Mouse (Mus musculus) hindbrain, embryonic 10.5 days (tissue): ENCODE measurements around the gene Bcl9. TPM values are rescaled to one million over a fixed set of nuclear protein-coding genes. Genes with fewer than 3 reads are reported as not detected.

Experiments used
- DNase-seq: peaks from one replicate; pipeline ENCODE4 v3.0.0-alpha.2; 2017; ENCODE audit warnings: low spot score
- H3K27ac ChIP-seq: fragments of 300-500 bp; sonication (generic); 2 replicates; pipeline ENCODE4 v1.5.1; 2016; ENCODE audit warnings: mild to moderate bottlenecking, moderate library complexity
- H3K27me3 ChIP-seq: fragments of 300-500 bp; sonication (generic); 2 replicates; pipeline ENCODE4 v1.6.1; 2016; ENCODE audit warnings: mild to moderate bottlenecking; ENCODE audit not compliant: poor library complexity, insufficient read depth, severe bottlenecking
- H3K36me3 ChIP-seq: fragments of 300-500 bp; sonication (generic); 2 replicates; pipeline ENCODE4 v1.6.1; 2016; ENCODE audit warnings: mild to moderate bottlenecking, moderate library complexity
- H3K4me1 ChIP-seq: fragments of 300-500 bp; sonication (generic); replicated peaks from 2 replicates; pipeline ENCODE4 v1.6.1; 2016; ENCODE audit warnings: mild to moderate bottlenecking
- H3K4me3 ChIP-seq: fragments of 300-500 bp; sonication (generic); 2 replicates; pipeline ENCODE4 v1.5.1; 2016; ENCODE audit warnings: mild to moderate bottlenecking, moderate library complexity
- H3K9me3 ChIP-seq: fragments of 300-500 bp; sonication (generic); 2 replicates; pipeline ENCODE4 v1.6.1; 2016; ENCODE audit warnings: mild to moderate bottlenecking, moderate library complexity
- WGBS: fragments of 180-500 bp; shearing (Covaris S2); methylation state at CpG from one replicate; pipeline ENCODE4 v1.1.7; 2016; 5-methylcytosine and 5-hydroxymethylcytosine counted together
- polyA plus RNA-seq: library from polyadenylated mRNA; unstranded; fragments of >200 nt; fragmentation: Nextera tagmentation; extraction: Ambion mirVana; gene quantifications from 2 replicates; pipeline ENCODE4 v1.2.1, GENCODE M21; 2016

Gene Bcl9
- polyA plus RNA-seq, 1 experiment from 2014 or later, result 71.6 TPM

- 61% methylated on average over 6 of the region's 6 CpGs for WGBS
- Histone ChIP-seq H3K36me3 (peaks cover 24% of the 10 kb centered on the region), H3K4me1 (no peaks in the 10 kb centered on the region; the same call in 1 of the 2 replicates), H3K9me3 (no peaks in the 10 kb centered on the region), H3K27me3 (no peaks in the 10 kb centered on the region), H3K27ac (no peak overlapping the region), H3K4me3 (no peak overlapping the region)
- no peak for DNase-seq
These were observed 117.2 kb downstream of the Bcl9 start for GRCm38 (mm10) chr3:97180527-97180926.

- DNase-seq, result no peak
- Histone ChIP-seq H3K27me3 (no peaks in the 10 kb centered on the region), H3K9me3 (no peaks in the 10 kb centered on the region), H3K36me3 (peaks cover 31% of the 10 kb centered on the region), H3K4me1 (no peaks in the 10 kb centered on the region; the same call in 1 of the 2 replicates), H3K27ac (no peak overlapping the region), H3K4me3 (no peak overlapping the region)
- 84% methylated on average over 6 of the region's 6 CpGs for WGBS
These were observed 118.8 kb downstream of the Bcl9 start for GRCm38 (mm10) chr3:97178885-97179284.

GRCm38 (mm10) chr3:97172632-97173031 is 125.1 kb downstream of the Bcl9 start:
- no peaks in the 10 kb centered on the region for H3K9me3 ChIP-seq
- 0 out of 2 replicates have a peak, but pooled peaks cover 2% of the 10 kb centered on the region for H3K4me1 ChIP-seq
- H3K36me3 ChIP-seq, result peaks cover 40% of the 10 kb centered on the region
- no peak overlapping the region for H3K4me3 ChIP-seq
- DNase-seq, result no peak
- no peaks in the 10 kb centered on the region for H3K27me3 ChIP-seq
- no peak overlapping the region for H3K27ac ChIP-seq
- 86% methylated on average over 5 of the region's 5 CpGs for WGBS

- Histone ChIP-seq H3K4me1 (0 out of 2 replicates have a peak, but pooled peaks cover 2% of the 10 kb centered on the region), H3K9me3 (no peaks in the 10 kb centered on the region), H3K36me3 (peaks cover 40% of the 10 kb centered on the region), H3K27ac (no peak overlapping the region), H3K4me3 (no peak overlapping the region), H3K27me3 (no peaks in the 10 kb centered on the region)
- WGBS, result 81% methylated on average over 9 of the region's 9 CpGs
- DNase-seq, result no peak
These were observed 125.5 kb downstream of the Bcl9 start for GRCm38 (mm10) chr3:97172231-97172630.

GRCm38 (mm10) chr3:97171531-97171930 is 126.2 kb downstream of the Bcl9 start:
- 75% methylated on average over 6 of the region's 6 CpGs for WGBS
- Histone ChIP-seq H3K27me3 (no peaks in the 10 kb centered on the region), H3K27ac (no peak overlapping the region), H3K4me1 (0 out of 2 replicates have a peak, but pooled peaks cover 2% of the 10 kb centered on the region), H3K36me3 (peaks cover 38% of the 10 kb centered on the region), H3K4me3 (no peak overlapping the region), H3K9me3 (no peaks in the 10 kb centered on the region)
- no peak for DNase-seq

- DNase-seq, result no peak
- Histone ChIP-seq H3K4me1 (0 out of 2 replicates have a peak, but pooled peaks cover 2% of the 10 kb centered on the region), H3K4me3 (no peak overlapping the region), H3K9me3 (no peaks in the 10 kb centered on the region), H3K27ac (no peak overlapping the region), H3K36me3 (peaks cover 30% of the 10 kb centered on the region), H3K27me3 (no peaks in the 10 kb centered on the region)
- 66% methylated on average over 4 of the region's 4 CpGs for whole genome bisulfite sequencing
These were observed 130.6 kb downstream of the Bcl9 start for GRCm38 (mm10) chr3:97167126-97167525.

GRCm38 (mm10) chr3:97164477-97164876 is 133.2 kb downstream of the Bcl9 start:
- no peak for DNase-seq
- Histone ChIP-seq H3K27me3 (no peaks in the 10 kb centered on the region), H3K4me3 (no peak overlapping the region), H3K27ac (no peak overlapping the region), H3K9me3 (no peaks in the 10 kb centered on the region), H3K36me3 (peaks cover 28% of the 10 kb centered on the region), H3K4me1 (peaks cover 15% of the 10 kb centered on the region)
- 78% methylated on average over 4 of the region's 4 CpGs for WGBS

- 59% methylated on average over 4 of the region's 4 CpGs for WGBS
- no peak for DNase-seq
- no peak overlapping the region for H3K4me3 ChIP-seq
- no peaks in the 10 kb centered on the region for H3K9me3 ChIP-seq
- H3K36me3 ChIP-seq, result peaks cover 11% of the 10 kb centered on the region
- peaks cover 21% of the 10 kb centered on the region for H3K4me1 ChIP-seq
- H3K27me3 ChIP-seq, result no peaks in the 10 kb centered on the region
- no peak overlapping the region for H3K27ac ChIP-seq
These were observed 135.9 kb downstream of the Bcl9 start for GRCm38 (mm10) chr3:97161773-97162172.

GRCm38 (mm10) chr3:97160908-97161307 is 136.8 kb downstream of the Bcl9 start:
- Histone ChIP-seq H3K4me1 (peaks cover 21% of the 10 kb centered on the region), H3K36me3 (peaks cover 3% of the 10 kb centered on the region; the same call in 1 of the 2 replicates), H3K27me3 (no peaks in the 10 kb centered on the region), H3K4me3 (no peak overlapping the region), H3K27ac (no peak overlapping the region), H3K9me3 (no peaks in the 10 kb centered on the region)
- DNase-seq, result no peak
- WGBS, result 81% methylated on average over 10 of the region's 10 CpGs

- Histone ChIP-seq H3K4me1 (peaks cover 21% of the 10 kb centered on the region), H3K27me3 (no peaks in the 10 kb centered on the region), H3K36me3 (no peaks in the 10 kb centered on the region), H3K9me3 (no peaks in the 10 kb centered on the region), H3K4me3 (peak overlapping the region; percentile 92), H3K27ac (no peak overlapping the region)
- WGBS, result 78% methylated on average over 2 of the region's 2 CpGs
- no peak for DNase-seq
These were observed 137.7 kb downstream of the Bcl9 start for GRCm38 (mm10) chr3:97159986-97160385.

- H3K36me3 ChIP-seq, result no peaks in the 10 kb centered on the region
- no peaks in the 10 kb centered on the region for H3K27me3 ChIP-seq
- H3K9me3 ChIP-seq, result no peaks in the 10 kb centered on the region
- H3K4me1 ChIP-seq, result peaks cover 21% of the 10 kb centered on the region
- H3K4me3 ChIP-seq, result peak overlapping the region; percentile 92
- 11% methylated on average over 6 of the region's 6 CpGs for WGBS
- DNase-seq, result no peak
- H3K27ac ChIP-seq, result peak overlapping the region; percentile 92
These were observed 138.2 kb downstream of the Bcl9 start for GRCm38 (mm10) chr3:97159509-97159850.

- WGBS, result under 1% methylated on average over 54 of the region's 54 CpGs
- no peaks in the 10 kb centered on the region for H3K27me3 ChIP-seq
- H3K27ac ChIP-seq, result peak within 1 kb of the TSS; percentile 92
- peaks cover 21% of the 10 kb centered on the region for H3K4me1 ChIP-seq
- DNase-seq, result peak; percentile 90
- peak within 1 kb of the TSS; percentile 92 for H3K4me3 ChIP-seq
- no peaks in the 10 kb centered on the region for H3K36me3 ChIP-seq
- H3K9me3 ChIP-seq, result no peaks in the 10 kb centered on the region
These were observed 138.9 kb downstream of the Bcl9 start, which contains the start of gene Acp6 for GRCm38 (mm10) chr3:97158611-97159508. TSS of gene Acp6 (plus strand) at chr3:97158777.

GRCm38 (mm10) chr3:97157958-97158599 is 139.6 kb downstream of the Bcl9 start:
- H3K27ac ChIP-seq, result peak overlapping the region; percentile 92
- 2% methylated on average over 17 of the region's 17 CpGs for WGBS
- no peaks in the 10 kb centered on the region for H3K36me3 ChIP-seq
- peak; percentile 83 for DNase-seq
- H3K4me1 ChIP-seq, result peaks cover 21% of the 10 kb centered on the region
- H3K27me3 ChIP-seq, result no peaks in the 10 kb centered on the region
- no peaks in the 10 kb centered on the region for H3K9me3 ChIP-seq
- H3K4me3 ChIP-seq, result peak overlapping the region; percentile 92
